Mouse (Mus musculus): ENCODE measurements around the gene Smim15.

The Smim15 gene

GRCm38 (mm10) chr13:108044222-108044941 is at the start of gene Smim15:
Smim15 (plus strand) TSS chr13:108044446.
- DNase-seq, result peak; percentile 94

DNA sequence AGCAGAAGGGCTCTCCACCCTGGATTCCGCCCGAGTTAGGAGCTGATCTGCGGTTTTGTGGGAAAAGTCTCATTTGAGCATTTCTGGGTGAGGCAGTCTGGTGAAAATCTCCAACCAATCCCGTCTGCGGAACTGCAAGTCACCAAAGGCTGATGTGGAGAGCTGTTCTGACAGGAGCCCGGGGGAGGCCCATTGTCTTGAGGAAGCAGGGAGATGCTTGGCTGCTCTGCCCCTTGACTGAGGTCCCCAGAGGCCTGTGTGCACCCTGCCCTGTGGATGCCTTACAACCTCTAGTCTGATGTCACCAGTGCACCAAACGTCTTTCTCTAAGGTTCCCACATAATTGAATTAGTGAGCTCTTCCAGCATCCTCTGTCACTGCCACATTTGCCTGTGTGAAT is 49.0 kb upstream of the Smim15 start:
- no peak for DNase-seq

GRCm38 (mm10) chr13:107996301-107996700 is 47.9 kb upstream of the Smim15 start:
- DNase-seq, result no peak

DNA sequence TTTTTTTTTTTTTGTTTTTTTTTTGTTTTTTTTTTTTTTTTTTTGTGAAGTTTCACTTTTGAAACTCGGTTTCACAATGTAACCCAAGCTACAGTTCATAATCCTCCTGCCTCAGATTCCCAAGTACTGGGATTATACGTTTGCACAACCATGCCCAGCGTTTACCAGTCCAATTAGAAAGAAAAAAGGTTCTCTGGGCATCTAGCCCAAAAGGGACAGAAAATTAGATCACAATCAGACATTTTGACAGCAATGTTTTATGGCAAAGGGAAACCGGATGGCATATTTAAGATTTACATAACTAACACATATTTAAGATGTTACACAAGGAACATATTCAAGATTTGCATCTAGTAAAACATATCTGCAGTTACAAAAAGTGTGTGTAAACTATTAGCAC is 36.4 kb upstream of the Smim15 start:
- DNase-seq, result no peak

DNA sequence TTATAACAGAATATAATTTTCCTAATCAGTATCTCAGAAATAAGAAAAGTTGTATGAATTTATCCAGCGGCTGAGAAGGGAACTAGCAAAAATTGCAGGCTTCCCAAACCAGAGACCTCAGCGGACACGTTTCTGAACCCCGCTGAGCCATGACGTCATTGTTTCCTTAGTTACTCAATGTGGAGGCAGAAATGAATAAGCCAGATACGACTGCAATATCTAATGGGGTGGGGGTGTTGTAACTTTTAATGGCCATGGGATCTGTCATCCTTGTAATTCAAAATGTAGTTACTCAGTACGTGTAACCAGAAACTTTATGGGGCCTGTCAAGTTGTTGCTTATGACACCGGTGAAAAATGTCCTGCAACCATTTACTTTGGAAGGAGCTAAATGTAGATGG is 31.1 kb upstream of the Smim15 start:
- no peak for DNase-seq

DNA sequence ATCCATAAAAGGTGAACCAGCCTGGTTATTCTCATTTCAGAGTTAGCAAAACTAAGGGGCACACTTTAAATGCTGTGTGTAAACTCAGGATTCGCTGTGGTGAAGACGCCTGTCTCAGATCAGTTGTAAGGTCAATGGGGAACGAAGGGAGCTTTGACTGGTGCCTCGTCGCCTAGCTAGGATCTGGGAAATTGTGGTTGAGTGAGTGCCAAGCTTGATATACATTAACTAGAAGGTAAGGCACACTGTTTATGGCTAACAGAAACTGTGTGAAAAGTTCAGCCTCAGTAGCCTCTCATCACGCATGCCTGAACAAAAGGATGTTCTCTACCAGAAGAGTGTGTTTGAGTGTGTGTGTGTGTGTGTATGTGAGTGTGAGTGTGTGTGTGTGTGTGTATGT is 30.4 kb upstream of the Smim15 start:
- DNase-seq, result no peak

DNA sequence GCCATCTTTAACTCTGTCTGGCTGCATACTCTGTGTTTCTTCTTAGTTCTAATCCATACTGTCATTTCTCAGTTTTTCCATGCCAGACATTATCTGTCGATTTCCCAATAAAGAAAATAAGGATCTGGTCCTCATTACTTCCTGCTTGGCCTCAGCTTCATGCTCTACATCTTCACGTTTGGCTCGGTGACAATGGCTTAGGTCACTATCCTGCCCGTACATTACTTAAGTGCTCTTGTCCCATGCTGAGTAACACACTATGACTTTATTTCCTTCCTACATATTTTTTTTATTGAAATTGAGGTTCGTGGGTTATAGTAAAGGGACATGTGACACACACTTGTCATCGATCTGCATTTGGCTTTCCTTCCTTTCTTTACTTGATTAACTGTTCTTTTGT is 29.1 kb upstream of the Smim15 start:
- peak; percentile 9 for DNase-seq

- DNase-seq, result no peak
Observed at GRCm38 (mm10) chr13:108017349-108017748, 26.9 kb upstream of the Smim15 start.

GRCm38 (mm10) chr13:108025802-108026201 is 18.4 kb upstream of the Smim15 start:
- no peak for DNase-seq

GRCm38 (mm10) chr13:108032789-108033188 is 11.5 kb upstream of the Smim15 start:
- DNase-seq, result no peak

GRCm38 (mm10) chr13:108039375-108039774 is 4.9 kb upstream of the Smim15 start:
- no peak for DNase-seq

- no peak for DNase-seq
Observed at GRCm38 (mm10) chr13:108039902-108040301, 4.3 kb upstream of the Smim15 start.

DNA sequence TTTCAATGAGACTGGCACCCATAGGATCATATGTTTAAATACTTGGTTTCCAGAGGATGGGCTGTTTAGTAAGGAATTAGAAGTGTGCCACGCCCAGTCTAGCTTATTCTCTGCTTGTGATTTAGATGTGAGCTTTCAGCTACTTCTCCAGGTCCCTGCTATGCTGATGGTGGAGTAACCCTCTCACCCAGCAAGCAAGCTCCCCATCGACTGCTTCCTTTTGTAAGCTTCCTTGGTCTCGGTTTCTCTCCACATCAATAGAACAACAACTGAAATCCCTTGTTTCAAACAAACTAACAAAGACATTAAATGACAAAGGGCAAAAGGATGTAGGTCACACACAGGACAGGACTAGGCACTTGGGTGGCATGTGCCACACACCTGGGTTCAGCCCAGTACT is 3.8 kb upstream of the Smim15 start:
- no peak for DNase-seq

DNA sequence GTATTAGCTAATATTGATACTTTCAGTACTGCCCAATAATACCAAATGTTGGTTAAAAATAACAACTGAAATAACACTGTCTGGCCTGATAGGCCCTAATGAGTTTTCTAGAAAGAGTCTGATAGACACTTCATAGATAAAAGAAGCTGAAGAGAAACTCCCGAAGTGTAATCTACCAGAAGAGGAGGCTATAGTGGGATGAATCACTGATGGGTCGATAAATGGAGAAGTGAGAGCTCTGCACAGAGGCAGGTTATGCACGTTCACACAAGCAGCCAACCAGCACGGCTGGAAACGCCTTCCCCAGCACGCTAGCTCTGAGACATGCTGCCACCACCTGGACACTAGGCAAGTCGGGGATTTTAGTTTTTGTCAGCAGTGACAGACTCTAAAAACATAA is 2.9 kb upstream of the Smim15 start:
- peak; percentile 86 for DNase-seq

GRCm38 (mm10) chr13:108043431-108044221 is 620 bp upstream of the Smim15 start:
- DNase-seq, result peak; percentile 75

DNA sequence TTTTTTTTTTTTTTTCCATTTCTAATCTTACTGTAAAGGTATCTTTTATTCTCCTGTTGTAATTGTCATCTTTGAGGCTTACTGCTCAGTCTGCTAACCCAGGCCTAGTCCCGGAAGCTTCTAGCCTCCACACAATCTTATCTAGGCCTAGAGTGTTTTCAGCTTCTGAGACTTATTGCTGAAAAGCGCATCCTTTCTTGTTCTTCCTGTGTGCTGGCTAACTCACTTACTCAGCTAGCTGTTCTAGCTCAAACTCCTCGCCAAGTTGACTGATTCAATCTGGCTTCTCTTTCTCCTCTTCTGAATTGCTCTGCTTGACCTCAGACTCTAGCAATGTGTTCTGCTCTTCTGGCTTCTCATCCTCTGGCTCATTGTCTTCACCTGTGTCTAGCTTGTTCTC is 1.4 kb downstream of the Smim15 start:
- no peak for DNase-seq

DNA sequence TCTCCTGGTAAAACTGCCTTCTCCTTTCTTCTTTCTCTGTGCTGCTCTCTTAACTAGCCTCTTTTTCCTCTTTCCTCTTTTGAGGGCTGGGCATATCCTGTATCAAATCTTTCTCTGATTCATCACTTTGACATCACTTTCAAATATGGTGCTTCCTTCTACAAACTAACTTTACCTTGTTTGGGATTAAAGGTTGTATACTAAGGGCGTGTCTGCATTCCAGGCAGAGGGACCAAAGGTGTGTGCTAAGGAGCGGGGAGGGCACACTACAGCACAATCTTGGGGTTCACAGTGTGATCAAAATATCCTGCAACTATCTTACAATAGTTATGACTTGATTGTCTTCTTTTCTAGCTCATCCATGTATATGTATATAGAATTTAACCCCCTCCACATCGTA is 1.8 kb downstream of the Smim15 start:
- no peak for DNase-seq

DNA sequence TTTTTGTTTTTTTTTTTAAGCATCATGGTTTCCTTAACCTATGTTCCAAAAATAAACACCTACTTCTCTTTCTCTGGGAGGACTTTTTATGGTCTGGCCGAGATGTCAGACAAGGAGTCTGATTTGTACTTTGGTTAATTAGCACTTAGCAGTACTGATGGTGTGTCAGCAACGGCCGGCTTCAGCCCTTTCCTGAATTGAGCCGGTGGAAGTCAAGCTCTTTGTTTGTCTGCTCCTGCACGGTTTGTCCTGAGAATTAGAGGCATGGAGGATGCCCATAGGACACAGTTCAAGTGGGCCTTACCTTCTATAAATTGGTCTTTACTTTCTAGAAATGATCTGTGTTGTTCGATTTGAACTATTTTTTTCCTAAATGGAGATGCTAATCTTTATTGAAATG is 2.6 kb downstream of the Smim15 start:
- DNase-seq, result no peak

GRCm38 (mm10) chr13:108047364-108047763 is 3.1 kb downstream of the Smim15 start:
- DNase-seq, result no peak

DNA sequence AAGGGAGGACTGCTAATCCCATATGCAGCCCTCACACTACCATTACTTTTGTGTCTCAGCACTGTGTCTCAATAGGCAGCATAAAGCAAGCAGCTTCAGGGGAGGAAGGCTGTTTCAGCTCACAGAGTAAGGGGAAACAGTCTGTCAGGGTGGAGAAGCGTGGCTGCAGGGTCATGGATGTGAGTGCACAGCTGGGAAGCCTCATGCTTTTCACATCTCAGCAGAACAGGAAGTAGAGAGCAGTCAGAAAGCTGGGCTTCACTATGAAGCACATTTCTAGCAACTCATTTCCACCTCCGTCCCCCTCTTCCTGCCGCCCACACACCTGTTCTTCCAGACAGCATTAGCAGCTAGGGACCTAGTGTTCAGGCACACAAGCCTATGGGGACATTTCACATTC is 12.7 kb downstream of the Smim15 start:
- peak; percentile 15 for DNase-seq

DNA sequence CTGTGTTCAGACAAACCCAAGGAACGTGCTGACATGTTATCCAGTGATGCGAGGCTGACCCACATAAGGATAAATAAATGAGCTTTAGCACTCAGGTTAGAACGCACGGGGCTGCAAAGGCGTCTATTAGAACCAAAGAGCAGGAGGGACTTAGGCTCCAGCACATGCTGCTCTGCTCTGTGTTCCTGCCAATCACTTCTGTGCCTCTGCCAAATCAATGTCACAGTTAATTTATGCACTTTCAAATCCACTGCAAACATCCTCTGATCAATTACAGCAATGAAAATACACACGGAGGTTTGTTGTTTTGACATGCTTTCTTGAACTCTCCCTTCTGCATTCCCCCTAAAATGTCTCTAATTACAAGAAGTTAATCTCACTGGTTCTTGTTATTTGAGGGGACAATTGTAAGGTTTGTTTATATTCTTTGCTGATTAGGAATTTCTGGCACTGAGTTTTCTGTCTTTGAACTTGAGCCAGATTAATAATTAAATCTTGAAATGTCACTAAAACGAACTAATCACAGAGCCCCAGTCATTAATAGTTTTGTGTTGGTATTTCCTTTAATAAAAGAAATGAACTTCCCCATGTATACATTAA is 16.1 kb downstream of the Smim15 start:
- DNase-seq, result peak; percentile 26

- DNase-seq, result no peak
Observed at GRCm38 (mm10) chr13:108060936-108061578, 16.8 kb downstream of the Smim15 start.

- DNase-seq, result no peak
Observed at GRCm38 (mm10) chr13:108062900-108063299, 18.7 kb downstream of the Smim15 start.
